Mouse (Mus musculus) intestine, embryonic 15.5 days (tissue): Measurements from ENCODE around the gene Rpl9. TPM values are rescaled to one million over a fixed set of nuclear protein-coding genes. Genes with fewer than 3 reads are reported as not detected.

Experiments used
- ATAC-seq: fragments of 200-750 bp; cut with Nextera tagmentation; 2 replicates; pipeline ENCODE4 v1.8.0; 2017; ENCODE audit warnings: moderate TSS enrichment, moderate library complexity
- H3K27ac ChIP-seq: fragments of 300-500 bp; sonication (generic); 2 replicates; pipeline ENCODE4 v1.5.1; 2015; ENCODE audit warnings: mild to moderate bottlenecking, inconsistent platforms
- H3K27me3 ChIP-seq: fragments of 300-500 bp; sonication (generic); replicated peaks from 2 replicates; pipeline ENCODE4 v1.6.1; 2015; ENCODE audit warnings: inconsistent platforms
- H3K36me3 ChIP-seq: fragments of 300-500 bp; sonication (generic); 2 replicates; pipeline ENCODE4 v1.6.1; 2015; ENCODE audit warnings: inconsistent platforms
- H3K4me1 ChIP-seq: fragments of 300-500 bp; sonication (generic); replicated peaks from 2 replicates; pipeline ENCODE4 v1.6.1; 2015; ENCODE audit warnings: inconsistent platforms
- H3K4me2 ChIP-seq: fragments of 300-500 bp; sonication (generic); replicated peaks from 2 replicates; pipeline ENCODE4 v1.6.1; 2015; ENCODE audit warnings: mild to moderate bottlenecking, inconsistent platforms
- H3K4me3 ChIP-seq: fragments of 300-500 bp; sonication (generic); replicated peaks from 2 replicates; pipeline ENCODE4 v1.5.1; 2015; ENCODE audit warnings: inconsistent platforms
- H3K9ac ChIP-seq: fragments of 300-500 bp; sonication (generic); 2 replicates; pipeline ENCODE4 v1.6.1; 2015; ENCODE audit warnings: inconsistent platforms
- H3K9me3 ChIP-seq: fragments of 300-500 bp; sonication (generic); 2 replicates; pipeline ENCODE4 v1.6.1; 2016; ENCODE audit warnings: inconsistent platforms
- WGBS: fragments of 180-500 bp; shearing (Covaris S2); methylation state at CpG from one replicate; pipeline ENCODE4 v1.1.7; 2015; 5-methylcytosine and 5-hydroxymethylcytosine counted together
- polyA plus RNA-seq: library from polyadenylated mRNA; unstranded; fragments of >200 nt; fragmentation: Nextera tagmentation; extraction: Ambion mirVana; gene quantifications from 2 replicates; pipeline ENCODE4 v1.2.1, GENCODE M21; 2015

Gene Rpl9
- polyA plus RNA-seq, 1 experiment from 2014 or later, result 1,026 TPM

DNA sequence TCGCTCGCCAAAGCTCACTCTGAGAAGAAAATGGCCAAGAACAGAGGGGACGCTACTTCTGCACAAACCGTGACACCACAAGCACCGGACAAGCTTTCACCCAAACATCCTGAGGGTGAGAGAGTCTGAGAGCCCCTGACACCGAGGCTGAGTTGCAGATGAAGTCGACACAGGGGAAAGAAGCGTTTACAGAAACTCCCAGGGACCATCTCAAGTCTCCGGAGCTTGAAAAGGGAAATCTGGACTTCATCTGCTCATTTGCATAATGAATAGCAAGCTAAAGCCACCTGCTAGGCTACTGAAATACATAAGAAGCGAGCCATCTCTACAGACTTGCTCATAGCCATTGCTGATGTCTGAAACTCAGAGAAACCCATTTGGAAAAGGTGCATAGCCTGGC lies 27.9 kb upstream of the Rpl9 start:
- Histone ChIP-seq H3K4me1 (peaks cover 8% of the 10 kb centered on the region), H3K9ac (no peak overlapping the region), H3K36me3 (peaks cover 15% of the 10 kb centered on the region), H3K4me2 (no peak overlapping the region), H3K27ac (no peak overlapping the region), H3K4me3 (no peak overlapping the region), H3K27me3 (no peaks in the 10 kb centered on the region), H3K9me3 (no peaks in the 10 kb centered on the region)
- WGBS, result 86% methylated on average over 10 of the region's 10 CpGs
- no peak for ATAC-seq

DNA sequence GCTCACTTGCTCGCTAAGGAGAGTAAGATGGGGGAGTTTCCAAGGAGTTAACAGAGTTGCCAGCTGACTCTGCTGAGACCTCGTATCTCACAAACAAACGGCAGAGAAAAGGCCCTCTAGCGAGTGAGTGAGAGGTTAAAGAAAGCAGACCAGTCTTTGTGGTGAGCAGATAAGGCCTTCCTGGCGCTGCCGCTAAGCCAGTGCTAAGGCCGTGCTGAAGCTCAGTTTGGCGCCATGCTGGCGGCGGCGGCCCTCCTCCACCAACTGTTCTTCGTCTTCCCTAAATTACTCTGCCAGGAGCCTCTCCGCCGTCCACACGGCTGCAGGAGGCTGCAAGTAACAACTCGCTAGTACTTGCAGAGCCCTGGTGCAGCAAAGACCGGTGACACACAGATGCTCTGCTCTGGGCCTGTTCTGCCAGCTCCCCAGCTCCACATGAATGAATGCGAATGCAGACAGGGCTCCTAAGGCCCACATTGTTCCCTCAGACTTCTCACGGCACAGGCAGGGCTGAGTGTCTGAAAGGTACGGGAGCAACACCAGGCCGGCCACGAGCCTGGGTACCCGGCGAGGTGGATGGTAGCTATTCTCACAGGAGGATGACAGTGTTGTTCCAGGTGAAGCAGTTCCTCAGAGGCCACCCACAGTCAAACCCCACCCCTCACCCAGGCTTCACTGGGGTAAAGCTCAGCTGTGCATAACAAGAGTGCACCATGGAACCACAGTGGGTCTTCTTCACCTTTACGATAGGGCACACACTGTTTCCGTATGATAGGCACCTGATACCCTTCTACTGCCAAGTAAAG lies 24.6 kb upstream of the Rpl9 start:
- no peaks in the 10 kb centered on the region for H3K27me3 ChIP-seq
- WGBS, result 24% methylated on average over 26 of the region's 26 CpGs
- H3K27ac ChIP-seq, result peak overlapping the region; percentile 80
- H3K4me1 ChIP-seq, result peaks cover 8% of the 10 kb centered on the region
- peak overlapping the region; percentile 23; the same call in 1 of the 2 replicates for H3K9ac ChIP-seq
- H3K36me3 ChIP-seq, result peaks cover 9% of the 10 kb centered on the region; the same call in 1 of the 2 replicates
- no peak overlapping the region for H3K4me3 ChIP-seq
- peak overlapping the region; percentile 24 for H3K4me2 ChIP-seq
- peak; percentile 85 for ATAC-seq
- H3K9me3 ChIP-seq, result no peaks in the 10 kb centered on the region

DNA sequence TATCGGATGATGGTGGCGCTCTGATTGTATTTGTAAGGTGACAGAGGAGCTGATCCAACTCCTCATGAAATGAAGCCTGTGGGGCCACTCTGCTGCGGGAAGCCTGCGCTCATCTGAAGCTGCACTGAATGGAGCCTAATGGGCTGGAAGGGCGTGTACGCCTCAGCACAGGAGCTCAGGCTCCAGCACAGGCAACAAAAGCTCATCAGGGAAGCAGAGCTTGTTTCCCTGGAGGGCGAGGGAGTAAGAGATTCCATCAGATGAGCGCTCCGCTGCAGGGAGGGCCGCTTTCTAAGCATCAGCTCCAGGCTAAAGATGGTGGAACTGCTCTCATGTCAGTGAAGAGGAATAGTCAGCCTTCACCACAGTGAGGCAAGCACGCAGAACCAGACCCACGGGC lies 16.7 kb upstream of the Rpl9 start:
- WGBS, result 77% methylated on average over 12 of the region's 12 CpGs
- no peak overlapping the region for H3K4me2 ChIP-seq
- H3K27me3 ChIP-seq, result no peaks in the 10 kb centered on the region
- no peak overlapping the region for H3K27ac ChIP-seq
- no peak overlapping the region for H3K9ac ChIP-seq
- no peak for ATAC-seq
- no peak overlapping the region for H3K4me3 ChIP-seq
- H3K36me3 ChIP-seq, result peaks cover 18% of the 10 kb centered on the region; the same call in 1 of the 2 replicates
- no peaks in the 10 kb centered on the region for H3K4me1 ChIP-seq
- H3K9me3 ChIP-seq, result no peaks in the 10 kb centered on the region

DNA sequence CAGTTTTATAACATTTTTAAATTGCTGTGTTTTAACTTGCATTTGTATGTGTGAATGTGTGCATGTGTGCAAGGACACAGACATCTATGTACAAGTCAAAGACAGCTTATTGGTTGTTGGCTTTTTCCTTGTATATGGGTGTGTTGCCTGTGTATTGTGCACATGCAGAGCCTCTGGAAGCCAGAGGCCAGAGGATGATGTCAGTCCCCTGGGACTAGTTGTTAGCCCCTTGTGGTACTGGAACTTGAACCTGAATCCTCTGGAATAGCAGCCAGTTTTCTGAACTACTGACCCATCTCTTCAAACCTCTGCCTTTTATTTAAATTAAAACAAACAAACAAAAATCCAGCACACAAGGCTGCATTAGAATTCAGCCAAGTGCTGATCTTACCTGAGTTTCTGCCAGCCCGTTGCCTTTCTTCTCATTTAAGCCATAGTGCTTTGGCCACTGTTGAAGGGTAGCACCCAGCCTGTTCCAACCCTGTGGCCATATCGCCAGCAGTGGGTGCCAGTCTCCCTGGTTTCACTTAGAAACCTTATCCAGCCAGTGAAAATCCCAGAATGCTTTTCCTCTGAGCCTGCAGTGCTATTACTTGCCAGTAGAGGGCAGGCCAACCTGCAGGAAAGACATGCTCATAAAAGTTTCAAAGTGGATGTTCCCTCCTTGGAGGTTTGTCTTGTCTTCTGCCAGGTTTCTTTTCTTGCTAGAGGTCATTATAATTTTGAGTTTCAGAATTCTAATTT lies 10.2 kb upstream of the Rpl9 start:
- peak; percentile 71; the same call in 1 of the 2 replicates for ATAC-seq
- 34% methylated on average over 2 of the region's 2 CpGs for WGBS
- Histone ChIP-seq H3K36me3 (peaks cover 19% of the 10 kb centered on the region), H3K27ac (no peak overlapping the region), H3K27me3 (no peaks in the 10 kb centered on the region), H3K4me2 (no peak overlapping the region), H3K4me3 (no peak overlapping the region), H3K9ac (no peak overlapping the region), H3K9me3 (no peaks in the 10 kb centered on the region), H3K4me1 (no peaks in the 10 kb centered on the region)

DNA sequence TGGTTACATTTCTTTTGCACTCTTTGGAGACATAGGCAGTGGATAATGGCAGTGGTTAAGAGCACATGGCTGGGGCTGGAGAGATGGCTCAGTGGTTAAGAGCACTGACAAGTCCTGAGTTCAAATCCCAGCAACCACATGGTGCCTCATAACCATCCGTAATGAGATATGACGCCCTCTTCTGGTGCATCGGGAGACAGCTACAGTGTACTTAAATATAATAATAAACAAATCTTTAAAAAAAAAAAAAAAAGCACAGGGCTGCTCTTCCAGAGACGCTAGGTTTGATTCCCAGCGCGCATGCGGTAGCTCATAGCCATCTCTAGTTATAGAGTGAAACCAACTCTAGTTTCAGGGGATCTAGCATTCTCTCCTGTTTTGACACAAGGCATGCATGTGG lies 3.2 kb upstream of the Rpl9 start:
- Histone ChIP-seq H3K9ac (no peak overlapping the region), H3K27me3 (no peaks in the 10 kb centered on the region), H3K27ac (no peak overlapping the region), H3K4me3 (no peak overlapping the region), H3K36me3 (0 out of 2 replicates have a peak, but pooled peaks cover 2% of the 10 kb centered on the region), H3K4me1 (peaks cover 5% of the 10 kb centered on the region; the same call in 1 of the 2 replicates), H3K4me2 (no peak overlapping the region), H3K9me3 (no peaks in the 10 kb centered on the region)
- ATAC-seq, result no peak
- 89% methylated on average over 7 of the region's 7 CpGs for WGBS

DNA sequence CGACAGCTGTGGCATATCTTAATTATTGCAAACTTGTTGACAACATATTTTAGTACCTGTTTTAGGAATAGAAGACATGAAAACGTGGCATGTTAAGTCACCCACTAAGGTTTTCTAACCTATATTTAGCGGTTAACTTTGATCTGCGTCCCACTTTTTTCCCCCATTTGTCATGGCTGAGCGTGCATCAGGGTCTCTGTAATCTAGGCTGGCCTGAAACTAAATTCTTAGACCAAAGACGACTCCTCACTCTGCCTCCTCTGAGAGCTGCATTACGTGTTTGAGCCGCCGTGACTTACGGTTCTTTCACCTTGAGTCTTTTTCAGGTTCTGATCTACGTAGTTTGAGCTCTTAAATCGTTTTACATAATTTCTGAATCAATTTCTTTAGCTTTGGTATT lies 509 bp upstream of the Rpl9 start:
- peak; percentile 27; the same call in 1 of the 2 replicates for ATAC-seq
- Histone ChIP-seq H3K36me3 (peaks cover 19% of the 10 kb centered on the region; the same call in 1 of the 2 replicates), H3K9me3 (no peaks in the 10 kb centered on the region), H3K4me2 (peak overlapping the region; percentile 71), H3K9ac (peak overlapping the region; percentile 74), H3K4me1 (peaks cover 9% of the 10 kb centered on the region; the same call in 1 of the 2 replicates), H3K27ac (peak overlapping the region; percentile 64; the same call in 1 of the 2 replicates), H3K27me3 (no peaks in the 10 kb centered on the region), H3K4me3 (peak overlapping the region; percentile 97)
- 3% methylated on average over 12 of the region's 12 CpGs for WGBS

DNA sequence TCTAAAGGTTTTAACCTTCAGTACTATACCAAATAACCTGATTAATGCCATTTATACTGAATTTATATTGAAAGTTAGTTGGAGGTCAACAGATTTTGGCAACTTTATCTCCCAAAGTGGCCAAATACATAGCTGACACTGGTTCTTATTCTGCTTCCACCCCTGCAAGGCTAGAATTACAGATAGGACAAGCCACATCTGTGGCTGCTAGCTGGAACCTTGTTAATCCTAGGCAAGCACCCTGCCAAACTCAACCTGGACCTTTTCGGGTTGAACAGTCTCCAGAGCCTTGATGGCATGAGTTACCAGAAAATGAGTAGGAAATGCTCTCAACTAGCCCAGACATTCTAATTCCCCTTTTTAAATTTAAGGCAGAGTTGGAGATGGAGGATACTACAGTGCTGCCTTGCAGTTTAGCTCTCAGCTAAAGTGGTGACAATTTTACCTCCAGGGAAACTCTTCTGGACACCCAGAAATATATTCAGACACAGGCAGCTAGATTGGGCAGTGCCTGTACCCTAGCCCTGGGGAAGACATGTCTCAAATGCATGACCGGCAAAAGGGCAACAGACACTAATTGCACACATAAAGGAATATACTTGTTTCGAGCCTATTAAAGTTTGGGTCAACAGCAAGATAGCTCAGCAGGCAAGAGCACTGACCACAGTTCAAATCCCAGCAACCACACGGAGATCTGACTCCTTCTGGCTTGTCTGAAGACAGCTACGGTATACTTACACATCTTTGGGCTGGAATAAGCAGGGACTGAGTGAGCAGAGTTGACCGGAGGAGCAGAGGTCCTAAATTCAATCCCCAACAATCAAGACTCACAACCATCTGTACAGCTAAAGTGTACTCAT lies 4.0 kb downstream of the Rpl9 start:
- Histone ChIP-seq H3K9ac (no peak overlapping the region), H3K4me2 (no peak overlapping the region), H3K9me3 (no peaks in the 10 kb centered on the region), H3K27me3 (no peaks in the 10 kb centered on the region), H3K36me3 (peaks cover 19% of the 10 kb centered on the region; the same call in 1 of the 2 replicates), H3K4me3 (no peak overlapping the region), H3K27ac (0 out of 2 replicates have a peak overlapping the region, but pooled peaks have one; percentile 17), H3K4me1 (peaks cover 9% of the 10 kb centered on the region; the same call in 1 of the 2 replicates)
- 77% methylated on average over 6 of the region's 6 CpGs for WGBS
- ATAC-seq, result no peak

DNA sequence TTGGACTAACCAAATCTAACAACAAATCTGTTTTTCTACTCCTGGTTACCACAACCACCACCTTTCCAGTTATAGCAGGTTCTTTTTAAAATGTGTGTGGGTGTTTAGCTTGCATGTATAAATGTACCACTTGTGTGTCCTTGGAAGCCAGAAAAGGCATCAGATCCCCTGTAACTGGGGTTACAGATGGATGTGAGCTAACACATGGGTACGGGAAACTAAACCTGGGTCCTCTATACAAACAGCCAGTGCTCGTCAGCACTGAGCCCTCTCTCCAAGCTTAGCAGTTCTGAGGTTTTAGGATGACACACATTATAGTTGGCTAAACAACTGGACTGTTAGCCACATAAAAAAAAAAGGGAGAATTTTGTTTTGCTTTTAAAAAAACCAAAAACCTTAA lies 5.5 kb downstream of the Rpl9 start:
- ATAC-seq, result no peak
- peaks cover 19% of the 10 kb centered on the region; the same call in 1 of the 2 replicates for H3K36me3 ChIP-seq

DNA sequence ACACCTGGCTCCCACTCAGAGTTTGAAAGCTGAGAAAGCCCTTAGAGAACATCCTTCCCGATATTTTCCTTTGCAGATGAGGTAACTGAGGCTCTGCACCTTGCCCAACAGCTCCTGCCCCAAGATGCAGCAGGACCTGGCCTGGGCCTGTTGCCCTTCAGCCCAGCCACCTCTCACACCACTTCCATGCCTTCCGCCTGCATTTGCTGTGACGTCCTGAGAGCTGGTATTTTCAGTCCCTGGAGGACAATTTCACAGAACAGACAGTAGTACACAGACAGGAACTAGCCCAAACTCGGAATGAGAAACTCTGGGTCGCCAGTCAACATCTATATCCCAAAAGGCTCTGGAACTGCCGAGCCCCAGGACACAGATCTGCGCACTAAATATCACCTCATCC lies 16.5 kb downstream of the Rpl9 start:
- Histone ChIP-seq H3K4me3 (no peak overlapping the region), H3K4me2 (no peak overlapping the region), H3K36me3 (no peaks in the 10 kb centered on the region), H3K9ac (no peak overlapping the region), H3K27ac (no peak overlapping the region), H3K9me3 (no peaks in the 10 kb centered on the region), H3K27me3 (no peaks in the 10 kb centered on the region), H3K4me1 (no peaks in the 10 kb centered on the region)
- WGBS, result 78% methylated on average over 7 of the region's 7 CpGs
- ATAC-seq, result no peak

More for the DNA sequence above, 5.5 kb downstream of the Rpl9 start:
- WGBS, result 70% methylated on average over 2 of the region's 2 CpGs
- H3K9me3 ChIP-seq, result no peaks in the 10 kb centered on the region
- H3K4me3 ChIP-seq, result no peak overlapping the region
- no peaks in the 10 kb centered on the region for H3K27me3 ChIP-seq
- no peak overlapping the region for H3K9ac ChIP-seq
- H3K4me1 ChIP-seq, result peaks cover 9% of the 10 kb centered on the region; the same call in 1 of the 2 replicates
- no peak overlapping the region for H3K4me2 ChIP-seq
- no peak overlapping the region for H3K27ac ChIP-seq

DNA sequence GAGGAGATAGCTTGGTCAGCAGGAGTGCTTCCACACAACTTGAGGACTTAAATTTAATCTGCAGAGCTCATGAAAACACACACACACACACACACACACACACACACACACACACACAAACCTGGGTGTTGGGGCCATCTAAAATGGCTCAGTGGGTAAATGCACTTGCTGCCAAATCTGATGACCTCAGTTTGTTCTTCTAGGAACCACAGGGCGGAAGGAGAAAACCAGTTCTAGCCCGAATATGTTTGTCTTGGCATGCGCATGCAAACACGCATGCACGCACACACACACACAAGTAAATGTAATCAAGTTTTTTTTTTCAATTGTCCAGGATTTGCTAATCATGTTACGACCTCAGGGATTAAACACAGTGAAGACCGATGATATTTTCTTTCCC lies 19.7 kb downstream of the Rpl9 start:
- Histone ChIP-seq H3K36me3 (no peaks in the 10 kb centered on the region), H3K27ac (no peak overlapping the region), H3K4me1 (no peaks in the 10 kb centered on the region), H3K9ac (no peak overlapping the region), H3K9me3 (no peaks in the 10 kb centered on the region), H3K4me3 (no peak overlapping the region), H3K27me3 (no peaks in the 10 kb centered on the region), H3K4me2 (no peak overlapping the region)
- ATAC-seq, result no peak
- 94% methylated on average over 7 of the region's 7 CpGs for WGBS

DNA sequence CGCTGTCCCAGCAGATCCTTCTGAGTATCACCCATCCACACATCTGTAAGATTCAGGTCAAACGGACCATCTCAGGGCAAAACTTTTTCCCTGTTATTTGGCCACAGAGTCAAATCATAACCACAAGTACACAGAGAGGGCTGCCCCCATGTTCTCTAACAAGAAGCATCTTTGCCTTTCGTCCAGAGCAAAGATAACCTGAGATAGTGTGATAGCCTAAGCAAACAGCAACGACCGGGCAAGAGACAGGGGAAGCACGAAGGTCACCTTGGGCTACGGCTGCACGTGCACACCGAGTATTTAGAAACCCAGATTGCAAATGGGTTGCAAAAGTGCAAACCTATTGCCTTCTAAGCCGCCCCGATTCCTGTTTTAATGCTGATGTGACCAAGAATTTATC lies 23.4 kb downstream of the Rpl9 start:
- Histone ChIP-seq H3K4me2 (no peak overlapping the region), H3K27me3 (no peaks in the 10 kb centered on the region), H3K9me3 (no peaks in the 10 kb centered on the region), H3K9ac (no peak overlapping the region), H3K27ac (no peak overlapping the region), H3K4me1 (no peaks in the 10 kb centered on the region), H3K36me3 (no peaks in the 10 kb centered on the region), H3K4me3 (no peak overlapping the region)
- no peak for ATAC-seq
- 59% methylated on average over 11 of the region's 11 CpGs for WGBS

DNA sequence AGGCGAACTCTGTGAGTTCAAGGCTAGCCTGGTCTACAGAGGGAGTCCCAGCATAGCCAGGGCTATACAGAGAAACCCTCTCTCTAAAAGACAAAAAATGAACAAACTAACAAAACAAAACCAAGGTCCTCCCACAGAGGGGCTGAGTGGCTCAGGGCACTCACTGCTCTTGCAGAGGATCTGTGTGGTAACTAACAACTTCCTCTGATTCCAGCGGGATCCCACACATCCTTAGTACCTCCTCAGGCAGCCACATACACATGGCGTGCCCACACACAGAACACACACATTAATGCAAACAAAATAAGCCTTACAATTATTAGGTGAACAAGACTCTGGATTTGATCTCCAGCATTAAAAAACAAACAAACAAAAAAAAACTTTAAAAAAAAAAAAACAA lies 33.5 kb downstream of the Rpl9 start:
- Histone ChIP-seq H3K4me2 (no peak overlapping the region), H3K9me3 (no peaks in the 10 kb centered on the region), H3K36me3 (no peaks in the 10 kb centered on the region), H3K27ac (no peak overlapping the region), H3K27me3 (no peaks in the 10 kb centered on the region), H3K4me3 (no peak overlapping the region), H3K4me1 (no peaks in the 10 kb centered on the region), H3K9ac (no peak overlapping the region)
- 86% methylated on average over 3 of the region's 3 CpGs for WGBS
- ATAC-seq, result no peak
